Mouse (Mus musculus): ENCODE measurements around the gene Marcksl1. TPM values are rescaled to one million over a fixed set of nuclear protein-coding genes. Genes with fewer than 3 reads are reported as not detected.

The Marcksl1 gene
- polyA plus RNA-seq, 1 experiment from 2014 or later: 490 TPM

GRCm38 (mm10) chr4:129500607-129501566, 12.5 kb upstream of the Marcksl1 start:
- no peaks in the 10 kb centered on the region for H3K9me3 ChIP-seq
- H3K4me3 ChIP-seq (replicated peaks): peak overlapping the region; percentile 61
- ATAC-seq (ENCODE audit: insufficient read depth, low FRiP score, low read depth): peak; percentile 90
- 2% methylated on average over 46 of the region's 49 CpGs for WGBS
- H3K27ac ChIP-seq: peak overlapping the region; percentile 90
- no peaks in the 10 kb centered on the region for H3K36me3 ChIP-seq
- peak overlapping the region; percentile 64 for H3K4me2 ChIP-seq
- H3K27me3 ChIP-seq (replicated peaks): no peaks in the 10 kb centered on the region
- H3K9ac ChIP-seq: peak overlapping the region; percentile 34; the same call in 1 of the 2 replicates
- peaks cover 43% of the 10 kb centered on the region for H3K4me1 ChIP-seq

GRCm38 (mm10) chr4:129502327-129502888, 11.0 kb upstream of the Marcksl1 start:
- no peak for ATAC-seq (ENCODE audit: insufficient read depth, low FRiP score, low read depth)
- Histone ChIP-seq H3K27me3 (replicated peaks) (no peaks in the 10 kb centered on the region), H3K36me3 (no peaks in the 10 kb centered on the region), H3K27ac (0 out of 2 replicates have a peak overlapping the region, but pooled peaks have one; percentile 40), H3K9me3 (no peaks in the 10 kb centered on the region), H3K4me1 (peaks cover 31% of the 10 kb centered on the region), H3K9ac (no peak overlapping the region), H3K4me3 (replicated peaks) (no peak overlapping the region), H3K4me2 (no peak overlapping the region)
- whole genome bisulfite sequencing: 47% methylated on average over 9 of the region's 9 CpGs

DNA sequence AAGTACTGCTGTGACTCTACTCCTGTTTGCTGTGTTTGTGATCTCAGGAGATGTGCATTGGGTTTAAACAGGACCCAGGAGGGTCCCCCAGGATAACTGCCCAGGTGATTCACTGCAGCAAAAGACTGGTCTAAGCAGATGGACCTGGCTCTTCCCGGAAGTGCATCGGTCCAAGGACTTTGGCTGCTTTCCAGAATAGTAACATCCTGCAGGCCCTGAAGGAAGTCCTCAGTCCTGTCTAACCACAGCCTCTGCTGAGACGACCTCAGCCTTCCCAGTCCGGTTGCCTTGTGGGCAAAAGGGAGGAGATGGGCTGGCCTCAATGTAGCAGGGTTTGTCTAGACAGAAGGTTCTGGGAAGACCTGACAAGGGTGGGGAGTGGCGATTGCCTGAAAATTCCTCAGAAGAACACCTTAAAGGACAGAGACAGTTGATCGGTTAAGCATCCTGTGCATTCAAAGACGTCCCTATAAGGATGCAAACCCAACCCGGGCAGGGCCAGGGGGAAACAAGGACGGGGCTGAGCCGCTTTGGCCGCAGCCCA, 10.4 kb upstream of the Marcksl1 start:
- 53% methylated on average over 11 of the region's 11 CpGs for WGBS
- Histone ChIP-seq H3K27me3 (replicated peaks) (no peaks in the 10 kb centered on the region), H3K4me3 (replicated peaks) (no peak overlapping the region), H3K27ac (0 out of 2 replicates have a peak overlapping the region, but pooled peaks have one; percentile 40), H3K4me1 (peaks cover 31% of the 10 kb centered on the region), H3K9me3 (no peaks in the 10 kb centered on the region), H3K36me3 (no peaks in the 10 kb centered on the region), H3K9ac (no peak overlapping the region), H3K4me2 (no peak overlapping the region)
- ATAC-seq (ENCODE audit: insufficient read depth, low FRiP score, low read depth): no peak

- H3K36me3 ChIP-seq: no peaks in the 10 kb centered on the region
- WGBS: 85% methylated on average over 3 of the region's 3 CpGs
- no peaks in the 10 kb centered on the region for H3K9me3 ChIP-seq
- no peak overlapping the region for H3K9ac ChIP-seq
- H3K27ac ChIP-seq: no peak overlapping the region
- H3K27me3 ChIP-seq (replicated peaks): no peaks in the 10 kb centered on the region
- no peak overlapping the region for H3K4me2 ChIP-seq
- peaks cover 27% of the 10 kb centered on the region for H3K4me1 ChIP-seq
- H3K4me3 ChIP-seq (replicated peaks): no peak overlapping the region
- no peak for ATAC-seq (ENCODE audit: insufficient read depth, low FRiP score, low read depth)
These were observed 7.9 kb upstream of the Marcksl1 start for GRCm38 (mm10) chr4:129505511-129505910.

DNA sequence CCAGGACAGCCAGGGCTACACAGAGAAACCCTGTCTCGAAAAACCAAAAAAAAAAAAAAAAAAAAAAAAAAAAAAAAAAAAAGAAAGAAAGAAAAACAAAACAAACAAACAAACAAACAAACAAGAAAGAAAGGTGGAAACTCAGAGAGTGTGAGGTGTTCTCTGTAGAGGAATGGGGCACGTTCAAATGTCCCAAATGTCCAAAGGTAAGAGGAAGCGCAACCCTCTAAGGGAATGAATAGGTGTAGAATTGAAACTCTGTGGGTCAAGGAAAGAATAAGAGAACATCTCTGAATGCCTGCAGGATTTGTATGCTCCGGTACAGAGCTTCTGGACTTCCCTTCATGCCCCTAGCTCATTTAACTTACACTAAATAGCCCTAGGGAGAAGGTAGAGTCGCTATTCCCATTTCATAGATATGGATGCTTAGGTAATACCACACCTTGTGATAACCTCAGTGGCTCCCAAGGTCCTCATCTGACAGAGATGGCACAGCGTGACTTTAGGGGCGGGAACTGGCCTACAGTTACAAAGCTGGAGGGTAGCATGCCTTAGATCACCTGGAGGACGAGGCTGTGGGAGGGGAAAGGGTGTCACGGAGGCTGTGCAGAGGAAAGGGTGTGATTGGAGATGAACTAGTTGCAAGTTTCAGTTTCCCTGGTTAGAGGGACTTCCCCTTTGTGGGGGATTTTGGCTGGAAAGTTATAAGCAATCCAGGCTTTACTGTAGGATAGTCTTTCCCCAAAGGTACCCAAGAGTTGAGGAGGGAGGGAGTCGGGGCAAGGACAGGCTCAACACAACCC, 5.7 kb upstream of the Marcksl1 start:
- H3K4me3 ChIP-seq (replicated peaks): no peak overlapping the region
- H3K36me3 ChIP-seq: no peaks in the 10 kb centered on the region
- H3K9ac ChIP-seq: no peak overlapping the region
- H3K9me3 ChIP-seq: no peaks in the 10 kb centered on the region
- ATAC-seq (ENCODE audit: insufficient read depth, low FRiP score, low read depth): no peak
- 60% methylated on average over 9 of the region's 10 CpGs for WGBS
- H3K4me2 ChIP-seq: no peak overlapping the region
- no peaks in the 10 kb centered on the region for H3K27me3 ChIP-seq (replicated peaks)
- H3K27ac ChIP-seq: no peak overlapping the region
- H3K4me1 ChIP-seq: peaks cover 20% of the 10 kb centered on the region; the same call in 1 of the 2 replicates

- H3K27me3 ChIP-seq (replicated peaks): no peaks in the 10 kb centered on the region
- no peak overlapping the region for H3K4me3 ChIP-seq (replicated peaks)
- no peaks in the 10 kb centered on the region for H3K36me3 ChIP-seq
- H3K27ac ChIP-seq: no peak overlapping the region
- WGBS: 54% methylated on average over 3 of the region's 3 CpGs
- H3K4me2 ChIP-seq: no peak overlapping the region
- ATAC-seq (ENCODE audit: insufficient read depth, low FRiP score, low read depth): no peak
- H3K4me1 ChIP-seq: peaks cover 17% of the 10 kb centered on the region
- H3K9ac ChIP-seq: no peak overlapping the region
- H3K9me3 ChIP-seq: no peaks in the 10 kb centered on the region
These were observed 5.2 kb upstream of the Marcksl1 start for GRCm38 (mm10) chr4:129508237-129508515.

DNA sequence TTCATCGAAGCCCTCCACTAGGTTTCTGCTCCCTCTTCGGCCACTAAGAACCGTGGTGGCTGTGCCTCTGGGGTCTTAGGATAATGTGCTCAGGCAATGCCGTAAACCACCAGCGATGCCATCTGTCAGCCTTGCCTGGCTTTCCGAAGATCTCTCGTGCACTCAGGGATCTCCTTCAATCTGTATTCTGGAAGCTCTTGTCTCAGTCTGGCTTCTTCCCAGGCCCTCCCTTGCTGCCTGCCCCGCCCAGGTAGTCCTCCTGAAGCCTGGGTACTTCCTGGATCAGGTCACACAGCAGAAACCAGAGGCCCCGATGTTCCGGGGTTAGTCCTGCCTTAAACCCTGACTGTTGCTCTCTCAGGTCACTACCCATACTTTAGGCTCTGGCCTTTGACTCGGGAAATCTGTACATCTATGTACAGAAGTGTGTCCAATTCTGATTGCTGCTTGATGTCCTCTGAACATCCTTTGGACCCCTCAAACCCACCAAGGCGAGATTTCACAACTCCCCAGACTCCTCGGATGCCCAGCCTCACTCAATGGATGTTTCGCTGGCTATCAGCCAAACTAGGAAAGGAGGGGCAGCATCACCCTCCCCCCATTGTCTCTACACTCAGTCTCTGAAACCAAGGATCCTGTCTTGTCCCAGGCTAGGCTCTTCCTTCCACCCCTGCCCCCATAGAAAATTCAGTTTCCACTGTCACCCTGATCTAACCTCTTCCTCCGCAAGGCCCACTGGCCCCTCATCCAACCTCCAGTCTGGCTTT, 4.4 kb upstream of the Marcksl1 start:
- Histone ChIP-seq H3K4me3 (replicated peaks) (no peak overlapping the region), H3K9me3 (no peaks in the 10 kb centered on the region), H3K4me1 (peaks cover 17% of the 10 kb centered on the region), H3K27me3 (replicated peaks) (no peaks in the 10 kb centered on the region), H3K27ac (peak overlapping the region; percentile 33; the same call in 1 of the 2 replicates), H3K4me2 (no peak overlapping the region), H3K36me3 (no peaks in the 10 kb centered on the region), H3K9ac (no peak overlapping the region)
- ATAC-seq (ENCODE audit: insufficient read depth, low FRiP score, low read depth): no peak
- 58% methylated on average over 15 of the region's 15 CpGs for WGBS

DNA sequence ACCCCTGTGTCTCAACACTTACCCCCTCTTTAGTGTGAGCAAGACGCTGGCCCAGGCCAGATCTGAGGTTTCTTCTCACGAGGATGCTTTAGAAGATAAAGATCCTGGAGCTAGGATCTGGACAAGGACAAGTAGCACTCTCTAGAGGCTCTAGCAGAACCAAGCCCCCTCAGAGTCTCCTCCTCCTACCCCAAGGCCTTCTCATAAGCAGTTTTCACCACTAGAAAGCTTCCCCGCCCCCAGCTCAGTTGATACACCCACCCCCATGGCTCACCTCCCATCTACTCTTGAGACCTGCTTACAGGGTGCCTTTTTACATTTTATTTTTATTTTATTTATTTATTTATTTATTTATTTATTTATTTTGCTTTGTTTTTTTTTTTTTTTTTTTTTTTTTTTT, 3.7 kb upstream of the Marcksl1 start:
- no peaks in the 10 kb centered on the region for H3K27me3 ChIP-seq (replicated peaks)
- H3K4me2 ChIP-seq: no peak overlapping the region
- no peak overlapping the region for H3K9ac ChIP-seq
- no peaks in the 10 kb centered on the region for H3K9me3 ChIP-seq
- no peak for ATAC-seq (ENCODE audit: insufficient read depth, low FRiP score, low read depth)
- WGBS: 59% methylated on average over 3 of the region's 3 CpGs
- no peak overlapping the region for H3K4me3 ChIP-seq (replicated peaks)
- peaks cover 17% of the 10 kb centered on the region for H3K4me1 ChIP-seq
- no peaks in the 10 kb centered on the region for H3K36me3 ChIP-seq
- H3K27ac ChIP-seq: no peak overlapping the region

GRCm38 (mm10) chr4:129510723-129511412, 2.5 kb upstream of the Marcksl1 start:
- Histone ChIP-seq H3K4me3 (replicated peaks) (no peak overlapping the region), H3K27me3 (replicated peaks) (no peaks in the 10 kb centered on the region), H3K9me3 (no peaks in the 10 kb centered on the region), H3K9ac (no peak overlapping the region), H3K36me3 (no peaks in the 10 kb centered on the region), H3K27ac (no peak overlapping the region), H3K4me2 (no peak overlapping the region), H3K4me1 (peaks cover 25% of the 10 kb centered on the region)
- WGBS: 59% methylated on average over 6 of the region's 6 CpGs
- no peak for ATAC-seq (ENCODE audit: insufficient read depth, low FRiP score, low read depth)

DNA sequence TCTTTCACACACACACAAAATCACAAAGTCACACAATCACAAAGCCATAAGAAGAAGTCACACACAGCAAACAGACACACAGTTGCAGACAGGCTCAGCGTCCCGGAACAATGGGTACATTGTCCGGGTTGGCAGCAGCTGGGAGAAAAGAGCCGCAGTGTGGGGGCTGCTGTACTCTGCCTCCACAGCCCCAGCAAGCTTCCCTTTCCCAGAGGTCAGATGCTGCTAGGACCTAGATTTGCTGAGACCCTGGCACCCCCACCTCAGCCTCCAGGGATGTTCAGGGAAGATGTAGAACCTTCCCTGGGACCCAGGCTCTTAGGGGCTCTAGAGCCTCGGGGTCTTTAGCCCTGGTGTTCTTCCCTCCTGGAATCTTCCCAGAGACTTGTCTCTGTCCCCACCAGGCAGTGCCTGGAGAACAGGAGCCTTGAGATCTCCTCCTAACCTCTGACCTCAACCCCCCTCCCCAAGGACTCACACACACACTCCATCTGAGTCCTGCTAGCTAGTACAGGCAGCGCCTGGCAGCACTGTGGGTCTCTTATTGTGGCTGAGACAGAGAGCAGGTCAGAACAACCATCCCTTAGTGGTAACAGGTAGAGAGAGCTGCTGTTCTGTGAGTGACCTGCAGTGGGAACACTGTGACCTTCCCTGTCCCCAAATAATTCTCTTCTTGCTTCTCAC, 1.8 kb upstream of the Marcksl1 start:
- Histone ChIP-seq H3K36me3 (no peaks in the 10 kb centered on the region), H3K9ac (no peak overlapping the region), H3K4me2 (no peak overlapping the region), H3K9me3 (no peaks in the 10 kb centered on the region), H3K27me3 (replicated peaks) (no peaks in the 10 kb centered on the region), H3K27ac (no peak overlapping the region), H3K4me3 (replicated peaks) (no peak overlapping the region), H3K4me1 (peaks cover 28% of the 10 kb centered on the region)
- no peak for ATAC-seq (ENCODE audit: insufficient read depth, low FRiP score, low read depth)
- 61% methylated on average over 6 of the region's 6 CpGs for WGBS

Measured in stomach, embryonic 15.5 days (tissue).